Mouse (Mus musculus) cerebellum, postnatal 36 days (tissue): ENCODE results near the gene Fgf22.

Experiments used
- DNase-seq, 2 experiments: peaks; one replicate each; pipeline ENCODE4 v3.0.0; 2021 to 2022; ENCODE audit warnings: mixed read lengths in 2 of 2

Fgf22 gene

DNA sequence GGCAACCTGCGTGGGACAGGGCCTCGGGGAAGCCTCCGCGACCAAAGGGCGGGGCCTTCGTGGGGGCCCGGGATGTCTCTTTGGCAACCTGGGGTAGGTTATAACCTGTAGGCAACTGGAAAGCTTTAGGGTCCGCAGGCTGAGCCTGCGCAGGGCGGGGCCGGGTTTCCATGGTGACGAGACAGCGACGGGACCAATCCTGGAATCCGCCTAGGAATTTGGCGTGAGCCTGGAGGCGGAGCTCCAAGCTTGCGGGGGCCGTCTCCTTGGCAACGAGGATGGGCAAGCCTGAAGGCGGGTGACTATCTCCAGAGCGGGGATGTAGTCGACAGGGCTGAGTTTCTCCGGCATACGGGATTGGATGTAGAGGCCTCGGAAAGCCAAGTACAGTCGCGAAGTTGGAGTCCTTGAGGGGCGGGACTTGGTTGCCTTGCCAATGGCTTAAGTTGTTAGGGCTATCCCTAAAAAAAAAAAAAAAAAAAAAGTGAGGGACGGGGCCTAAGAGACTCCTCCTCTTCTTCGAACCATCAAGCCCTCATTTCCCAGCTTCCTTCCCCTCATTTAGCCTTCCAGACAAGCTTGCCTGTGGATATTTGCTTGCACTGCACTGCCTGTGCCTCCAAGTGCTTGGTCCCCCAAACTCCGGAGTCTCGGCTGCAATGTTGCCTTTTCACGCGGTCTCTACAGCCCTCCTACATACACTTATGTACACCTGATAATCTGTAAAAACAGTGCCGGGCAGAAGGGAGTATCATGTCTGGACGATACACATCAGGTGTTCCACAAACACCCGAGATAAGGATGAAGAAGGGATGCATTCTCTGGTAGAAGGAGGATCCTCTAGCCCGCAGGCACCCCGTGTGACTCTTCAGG, 12.7 kb downstream of the Fgf22 start:
- DNase-seq, result peak; percentile 91 to 94

DNA sequence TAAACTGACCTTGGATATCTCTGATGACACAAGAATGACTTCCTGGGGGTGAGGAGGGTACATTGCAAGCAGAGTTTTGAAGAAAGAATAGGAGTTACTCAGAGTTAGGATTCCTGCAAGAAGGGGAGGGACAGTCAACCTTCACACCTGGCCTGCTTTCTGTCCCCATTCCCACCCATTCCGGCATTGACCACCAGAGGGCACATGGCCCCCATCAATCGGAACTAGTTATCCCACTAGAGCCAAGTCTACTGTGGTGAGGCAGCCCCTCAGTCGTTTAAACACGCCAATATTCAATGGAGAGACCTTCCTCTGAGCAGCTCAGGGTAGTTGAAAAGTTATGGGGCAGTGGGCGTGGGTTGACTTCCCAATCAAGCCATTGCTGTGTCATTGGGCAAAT, 13.5 kb downstream of the Fgf22 start:
- DNase-seq, result peak; percentile 78 to 80

DNA sequence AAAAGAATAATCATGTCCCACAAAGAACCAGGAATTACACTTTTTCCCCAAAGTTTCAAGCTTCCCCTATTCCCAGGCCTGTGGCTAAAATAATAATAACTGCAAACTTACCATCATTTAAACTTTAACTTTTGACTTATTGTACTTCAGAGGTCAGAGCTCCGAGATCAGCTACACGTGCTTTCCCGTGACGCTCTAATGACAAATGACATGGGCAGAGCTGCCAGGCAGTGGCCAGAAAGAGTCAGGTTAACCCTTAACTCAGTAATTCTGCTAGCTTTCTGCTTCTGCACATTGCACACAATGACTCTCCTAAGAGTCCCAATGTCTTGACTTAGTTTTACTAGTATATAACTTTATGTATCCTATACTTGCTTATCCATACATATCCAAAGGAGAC, 14.5 kb downstream of the Fgf22 start:
- no peak for DNase-seq

DNA sequence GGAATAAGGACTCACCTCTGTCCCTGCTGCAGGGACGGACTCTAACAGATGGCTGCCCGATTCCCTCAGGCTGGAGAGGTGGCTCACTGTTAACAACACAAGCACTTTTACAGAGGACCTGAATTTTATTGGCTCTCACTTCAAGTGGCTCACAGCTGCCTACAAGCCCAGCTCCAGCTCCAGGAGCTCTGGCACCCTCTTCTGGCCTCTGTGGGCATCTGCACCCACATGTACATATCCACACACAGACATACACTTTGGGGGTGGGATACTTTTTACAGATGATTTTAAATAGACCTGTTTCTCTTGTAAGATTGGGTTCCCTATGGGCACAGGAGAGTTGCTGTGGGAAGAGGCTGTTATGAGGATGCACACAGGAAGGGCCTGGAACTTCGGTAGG, 17.4 kb downstream of the Fgf22 start:
- DNase-seq, result no peak

DNA sequence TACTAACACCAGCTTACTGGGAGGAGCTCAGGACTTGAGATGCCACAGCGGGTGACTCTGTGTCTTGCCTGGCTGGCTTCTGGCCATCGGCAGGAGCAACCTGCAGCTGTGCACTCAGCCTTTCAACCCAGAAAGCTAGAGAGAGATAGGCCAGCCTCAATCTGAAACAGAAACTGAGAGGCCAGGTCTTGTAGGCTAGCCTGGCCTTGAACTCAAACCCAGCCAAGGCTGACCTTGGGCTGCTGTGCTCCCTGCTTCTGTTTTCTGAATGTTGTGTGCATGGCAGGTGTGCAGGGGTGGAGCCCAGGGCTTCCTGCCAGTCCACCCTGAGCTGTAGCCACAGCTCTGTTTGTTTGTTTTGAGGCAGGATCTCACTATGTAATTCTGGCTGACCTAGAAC, 18.3 kb downstream of the Fgf22 start:
- no peak for DNase-seq

DNA sequence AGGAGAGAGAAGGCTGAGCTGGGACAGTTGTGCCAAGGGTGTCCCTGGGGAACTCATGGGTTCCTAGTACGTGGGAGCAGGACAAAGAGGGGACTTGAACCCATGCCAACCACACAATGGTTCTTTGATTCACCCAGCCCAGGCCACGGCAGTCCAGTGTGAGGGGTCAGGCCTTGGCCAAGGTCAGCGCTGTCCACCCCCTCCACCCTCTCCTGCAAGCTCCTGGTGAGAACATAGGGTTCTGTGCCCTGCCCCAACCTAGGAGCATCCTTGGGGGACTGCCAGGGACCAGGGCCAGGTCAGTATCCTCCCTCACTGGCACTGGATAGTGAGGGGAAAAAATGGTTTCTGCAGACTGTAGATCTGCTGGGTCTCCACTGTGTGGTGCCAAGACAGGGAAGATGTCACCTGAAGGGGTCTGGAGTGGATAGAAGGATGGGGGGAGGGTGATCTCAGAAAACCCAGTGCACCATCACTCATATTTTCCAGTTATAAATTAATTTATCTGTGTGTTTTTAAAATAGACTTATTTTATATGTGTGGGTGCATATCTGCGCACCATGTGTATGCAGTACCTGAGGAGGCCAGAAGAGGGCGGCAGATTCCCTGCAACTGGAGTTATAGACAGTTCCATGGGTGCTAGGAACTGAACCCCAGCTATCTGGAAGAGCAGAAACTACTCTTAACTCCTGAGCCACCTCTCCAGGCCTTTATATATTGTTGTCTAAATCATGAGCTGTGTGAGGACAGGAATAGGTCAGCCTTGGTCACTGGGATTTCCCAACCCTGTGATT, 19.8 kb downstream of the Fgf22 start:
- no peak for DNase-seq

DNA sequence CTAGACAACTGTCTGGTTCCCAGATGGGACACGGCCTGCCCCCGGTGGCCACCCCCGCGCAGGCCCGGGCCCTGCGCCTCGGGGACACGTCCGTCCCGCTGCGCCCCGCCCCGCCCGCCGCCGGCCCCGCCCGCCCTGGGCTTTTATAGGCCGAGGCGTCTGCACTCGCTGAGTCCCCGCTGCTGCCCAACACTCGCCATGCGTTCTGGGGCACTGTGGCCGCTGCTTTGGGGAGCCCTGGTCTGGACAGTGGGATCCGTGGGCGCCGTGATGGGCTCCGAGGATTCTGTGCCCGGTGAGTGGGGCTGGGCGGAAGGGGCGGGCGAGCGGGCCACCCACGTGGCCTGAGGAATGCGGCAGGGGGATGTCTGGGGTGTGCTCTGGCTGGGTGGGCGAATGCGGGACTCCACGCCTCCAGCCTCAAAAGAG, 22.2 kb downstream of the Fgf22 start, which contains the start of gene Fstl3:
Gene Fstl3, plus strand, starts transcription at position 170 of the 429 bp plus-strand sequence.
- DNase-seq, result no peak

DNA sequence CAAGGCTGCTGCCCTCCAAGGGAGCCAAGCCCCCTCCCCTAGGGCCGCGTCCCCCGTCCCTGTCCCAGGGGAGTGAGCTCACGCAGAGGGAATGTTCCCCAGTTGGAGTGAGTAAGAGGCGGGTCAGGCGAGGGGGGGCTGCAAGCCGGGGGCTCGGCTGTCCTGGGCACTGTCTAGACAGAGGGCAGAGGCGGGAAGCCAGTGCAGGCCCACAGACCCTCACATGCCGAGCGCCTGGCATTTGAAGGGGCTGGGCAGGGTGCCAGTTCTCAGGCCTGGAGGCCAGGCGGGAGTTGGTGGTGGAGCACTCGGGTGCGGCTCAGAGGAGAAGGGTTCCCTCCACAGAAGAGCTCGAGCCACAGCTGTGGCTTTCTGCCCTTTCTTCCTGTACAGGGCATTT, 23.1 kb downstream of the Fgf22 start:
- no peak for DNase-seq

DNA sequence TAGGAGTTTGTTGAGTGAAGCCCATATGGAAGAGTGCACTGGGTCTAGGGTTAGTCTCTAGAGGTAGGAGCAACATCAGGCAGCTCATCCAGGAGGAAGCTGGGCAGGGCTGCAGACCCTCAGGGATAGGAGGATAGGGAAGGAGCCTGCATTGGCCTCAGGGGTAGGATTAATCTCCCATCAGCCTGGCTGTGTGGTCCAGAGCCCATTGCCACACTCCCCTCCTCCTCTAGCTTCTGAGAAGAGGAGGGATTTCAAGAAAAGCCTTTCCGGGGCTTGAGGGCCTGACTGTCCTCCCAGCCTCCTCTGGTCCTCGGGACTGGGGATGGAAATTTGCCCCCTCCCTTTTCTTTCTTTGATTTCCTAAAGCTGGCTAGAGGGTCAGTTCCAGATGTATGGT, 24.3 kb downstream of the Fgf22 start:
- DNase-seq, result no peak

DNA sequence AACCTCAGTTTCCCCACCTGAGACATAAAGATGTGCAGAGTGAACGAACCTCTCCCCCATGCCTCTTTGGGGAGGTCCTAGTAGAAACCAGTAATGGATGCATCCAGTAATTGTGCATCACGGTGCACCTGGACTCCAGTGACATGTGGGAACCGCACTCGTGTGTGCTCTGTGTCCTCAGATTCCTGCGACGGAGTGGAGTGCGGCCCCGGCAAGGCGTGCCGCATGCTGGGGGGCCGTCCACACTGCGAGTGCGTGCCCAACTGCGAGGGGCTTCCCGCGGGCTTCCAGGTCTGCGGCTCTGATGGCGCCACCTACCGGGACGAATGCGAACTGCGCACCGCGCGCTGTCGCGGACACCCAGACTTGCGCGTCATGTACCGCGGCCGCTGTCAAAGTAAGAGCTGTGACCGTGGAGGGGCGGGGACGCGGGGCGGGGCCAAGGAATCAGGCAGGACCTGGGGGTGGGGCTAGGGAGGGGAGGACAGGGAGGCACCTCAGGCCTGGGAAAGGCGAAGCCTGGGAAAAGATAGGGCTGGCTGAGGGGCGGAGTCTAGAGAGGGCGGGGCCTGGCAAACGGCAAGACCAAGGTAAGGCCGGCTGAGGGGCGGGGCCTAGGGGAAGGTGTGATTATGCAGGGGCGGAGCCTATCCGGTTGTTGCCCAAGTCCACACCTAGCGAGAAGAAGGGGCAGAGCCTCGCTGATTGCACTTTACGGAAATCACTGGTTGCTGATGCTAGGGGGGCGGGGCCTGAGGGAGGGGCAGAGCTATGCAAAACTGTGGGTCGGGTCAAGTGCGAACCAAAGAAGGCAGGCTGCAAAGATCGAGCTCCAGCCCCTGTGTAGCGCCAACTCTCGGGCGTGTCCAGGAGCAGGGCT, 25.1 kb downstream of the Fgf22 start:
- DNase-seq, result peak; percentile 96 to 97

DNA sequence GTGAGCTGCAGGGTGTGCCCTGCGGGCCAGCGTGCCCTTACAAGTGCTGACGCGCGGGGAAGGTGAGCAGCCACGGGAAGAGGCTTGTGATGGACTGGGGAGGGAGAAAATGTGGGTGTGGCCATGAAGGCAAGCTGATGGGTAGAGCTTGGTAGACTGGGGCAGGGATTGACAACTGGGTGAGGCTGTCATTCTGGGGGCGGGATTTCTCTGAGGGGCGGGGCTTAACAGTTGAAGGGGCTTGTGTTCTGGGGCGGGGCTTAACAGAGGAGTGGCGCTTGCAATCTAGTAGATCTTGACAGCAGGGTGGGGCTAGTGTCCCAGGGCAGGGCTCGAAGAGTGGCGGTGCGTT, 25.8 kb downstream of the Fgf22 start:
- no peak for DNase-seq

DNA sequence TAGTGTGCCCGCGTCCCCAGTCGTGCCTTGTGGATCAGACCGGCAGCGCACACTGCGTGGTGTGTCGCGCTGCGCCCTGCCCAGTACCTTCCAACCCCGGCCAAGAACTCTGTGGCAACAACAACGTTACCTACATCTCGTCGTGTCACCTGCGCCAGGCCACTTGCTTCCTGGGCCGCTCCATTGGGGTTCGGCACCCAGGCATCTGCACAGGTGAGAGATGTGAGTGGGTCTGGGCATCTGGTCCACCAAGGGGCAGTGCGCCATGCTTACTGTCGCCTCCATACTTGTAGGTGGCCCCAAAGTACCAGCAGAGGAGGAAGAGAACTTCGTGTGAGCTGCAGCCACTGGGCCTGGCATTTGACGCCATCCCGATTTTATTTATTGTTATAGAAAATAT, 26.3 kb downstream of the Fgf22 start:
- no peak for DNase-seq

DNA sequence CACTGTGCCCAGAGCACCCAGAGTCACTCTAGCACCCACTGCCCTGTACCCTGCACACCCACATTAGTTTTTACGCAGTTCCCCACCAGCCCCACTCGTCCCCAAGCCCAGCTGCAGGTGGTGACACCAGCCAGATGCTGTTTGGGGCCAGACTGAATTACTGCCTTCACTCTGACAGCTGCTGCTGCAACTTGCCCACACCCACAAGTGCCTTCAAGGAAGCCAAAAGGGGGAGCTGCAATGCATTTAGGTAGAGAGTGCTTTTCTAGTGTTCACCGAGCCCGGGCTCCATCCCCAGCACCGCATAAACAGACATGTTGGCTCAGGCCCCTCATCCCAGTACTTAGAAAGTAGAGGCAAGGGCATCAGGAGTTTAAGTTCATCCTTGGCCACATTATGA, 27.1 kb downstream of the Fgf22 start:
- no peak for DNase-seq

DNA sequence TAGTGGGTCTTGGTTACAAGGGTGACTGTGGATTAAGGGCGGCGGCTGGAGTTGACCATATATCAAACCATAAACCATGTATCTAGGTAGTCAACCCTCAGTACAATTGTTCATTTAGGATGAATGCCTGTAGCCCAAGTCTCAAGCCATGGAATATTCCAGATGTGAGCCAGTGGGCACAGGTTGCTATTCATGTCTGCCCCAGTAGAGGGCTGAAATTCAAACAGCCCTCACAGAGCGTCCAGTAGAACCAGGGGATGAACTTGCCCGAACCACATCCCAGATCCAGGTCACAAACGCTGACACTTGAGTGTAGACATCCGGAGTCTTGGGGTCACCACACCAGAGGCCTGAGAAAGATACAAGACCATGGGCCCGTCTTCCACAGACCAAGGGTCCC, 28.2 kb downstream of the Fgf22 start:
- DNase-seq, result no peak

DNA sequence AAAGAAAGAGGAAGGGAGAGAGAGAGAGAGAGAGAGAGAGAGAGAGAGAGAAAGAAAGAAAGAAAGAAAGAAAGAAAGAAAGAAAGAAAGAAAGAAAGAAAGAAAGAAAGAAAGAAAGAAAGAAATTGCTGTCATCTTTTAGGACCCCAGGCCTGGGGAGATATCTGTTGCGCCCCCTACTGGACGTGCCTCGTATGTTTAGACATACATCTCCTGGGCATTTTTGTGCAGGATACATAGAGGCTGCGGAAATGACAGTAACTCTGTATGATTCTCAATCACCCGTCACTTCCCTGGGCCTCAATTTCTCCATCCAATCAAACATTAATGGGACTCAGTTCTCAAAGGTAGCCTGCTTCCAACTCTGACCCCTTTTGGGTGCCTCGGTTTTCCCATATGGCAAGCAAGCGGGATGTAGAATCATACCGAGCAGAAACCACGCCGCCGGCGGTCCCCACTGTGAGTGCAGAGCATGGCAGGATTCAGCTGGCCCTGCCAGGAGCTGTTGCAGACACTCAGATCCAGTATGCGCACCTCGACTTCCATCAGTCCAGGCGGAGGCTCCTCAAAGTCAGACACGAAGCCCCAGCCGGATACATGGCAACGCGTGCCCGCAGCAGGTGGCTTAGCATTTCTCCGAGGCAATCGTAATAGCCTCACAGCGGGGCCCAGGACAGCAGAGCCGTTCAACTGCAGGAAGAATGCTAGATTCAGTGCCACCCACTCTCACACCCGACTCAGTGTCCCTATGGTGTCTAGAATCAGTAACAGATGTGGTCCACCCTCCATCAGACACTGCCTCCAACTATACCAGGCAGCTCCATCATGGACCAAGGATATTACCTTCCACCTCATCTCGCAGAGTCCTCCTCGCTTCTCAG, 29.3 kb downstream of the Fgf22 start:
- DNase-seq, result peak; percentile 49 to 56

DNA sequence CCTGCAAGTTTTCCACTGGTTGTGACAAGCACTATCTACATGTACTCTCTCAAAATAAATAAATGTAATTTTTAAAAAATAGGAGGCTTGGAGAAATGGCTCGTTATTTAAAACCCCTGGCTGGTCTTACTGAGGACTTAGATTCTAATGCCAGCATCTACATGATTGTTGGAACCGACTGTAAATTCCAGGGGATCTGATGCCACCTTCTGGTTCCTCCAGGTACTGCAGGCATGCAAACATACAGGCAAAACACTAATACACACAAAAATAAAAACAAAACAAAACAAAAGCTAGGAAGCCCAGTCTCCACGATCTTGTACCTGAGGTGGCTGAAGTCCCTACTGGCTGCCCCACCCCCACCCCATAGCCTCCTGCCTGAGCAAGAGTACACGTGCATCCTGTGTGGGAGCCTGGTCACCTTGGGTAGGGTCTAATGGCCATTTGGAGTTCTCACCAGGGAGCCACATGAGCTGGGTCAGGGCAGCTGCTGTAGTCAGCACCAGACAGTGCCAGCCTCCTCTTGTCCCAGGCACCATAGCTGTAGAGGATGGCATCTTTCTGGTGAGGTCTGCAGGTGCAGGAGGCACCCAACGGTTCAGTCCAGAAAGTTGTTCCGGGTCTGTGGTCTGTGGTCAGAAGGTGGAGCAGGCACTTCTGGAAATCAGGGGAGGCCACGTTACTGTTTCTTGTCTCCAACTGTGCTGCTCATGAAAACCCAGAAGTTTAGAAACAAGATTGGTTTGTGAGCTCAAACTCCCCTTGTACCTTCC, 33.7 kb downstream of the Fgf22 start:
- DNase-seq, result peak; percentile 84 to 91

DNA sequence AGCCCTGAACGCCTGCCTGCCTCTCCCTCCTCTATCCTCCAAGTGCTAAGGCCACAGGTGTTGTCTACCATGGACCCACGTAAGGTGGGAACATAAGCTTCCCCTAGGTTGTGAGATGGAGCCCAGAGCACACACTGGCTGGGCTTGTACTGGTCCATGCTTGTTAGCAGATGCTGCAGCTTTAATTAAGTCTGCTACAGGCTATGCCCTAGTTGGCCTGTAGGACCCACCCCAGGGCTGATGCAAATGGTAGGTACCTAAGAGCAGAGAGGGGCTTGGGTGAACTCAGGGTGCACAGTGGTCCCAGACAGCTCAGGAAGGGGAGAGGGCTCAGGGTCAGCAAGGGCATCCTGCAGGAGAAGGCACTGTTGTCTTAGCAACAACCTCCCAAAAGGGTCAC, 34.7 kb downstream of the Fgf22 start:
- DNase-seq, result no peak

DNA sequence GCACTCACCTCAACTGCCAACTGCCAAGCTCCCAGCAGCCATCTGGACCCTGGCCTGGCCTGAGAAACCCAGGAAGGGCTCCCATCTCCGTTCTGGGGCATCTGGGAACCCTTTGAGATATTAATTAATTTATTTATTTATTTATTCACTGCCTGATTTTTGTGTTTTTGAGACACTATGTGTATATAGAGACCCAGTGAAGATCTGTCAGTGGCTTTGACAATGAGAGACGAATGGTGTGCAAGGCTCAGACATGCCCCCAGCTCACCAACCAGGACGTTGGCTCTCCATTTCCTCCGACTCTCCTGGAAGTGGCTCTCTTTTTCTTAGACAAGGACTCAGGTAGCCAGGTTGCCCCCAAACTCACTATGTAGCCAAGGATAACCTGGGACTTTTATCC, 36.0 kb downstream of the Fgf22 start, which contains the start of gene Prss57:
Gene Prss57, minus strand, starts transcription at position 101 of the 400 bp plus-strand sequence.
- DNase-seq, result no peak

DNA sequence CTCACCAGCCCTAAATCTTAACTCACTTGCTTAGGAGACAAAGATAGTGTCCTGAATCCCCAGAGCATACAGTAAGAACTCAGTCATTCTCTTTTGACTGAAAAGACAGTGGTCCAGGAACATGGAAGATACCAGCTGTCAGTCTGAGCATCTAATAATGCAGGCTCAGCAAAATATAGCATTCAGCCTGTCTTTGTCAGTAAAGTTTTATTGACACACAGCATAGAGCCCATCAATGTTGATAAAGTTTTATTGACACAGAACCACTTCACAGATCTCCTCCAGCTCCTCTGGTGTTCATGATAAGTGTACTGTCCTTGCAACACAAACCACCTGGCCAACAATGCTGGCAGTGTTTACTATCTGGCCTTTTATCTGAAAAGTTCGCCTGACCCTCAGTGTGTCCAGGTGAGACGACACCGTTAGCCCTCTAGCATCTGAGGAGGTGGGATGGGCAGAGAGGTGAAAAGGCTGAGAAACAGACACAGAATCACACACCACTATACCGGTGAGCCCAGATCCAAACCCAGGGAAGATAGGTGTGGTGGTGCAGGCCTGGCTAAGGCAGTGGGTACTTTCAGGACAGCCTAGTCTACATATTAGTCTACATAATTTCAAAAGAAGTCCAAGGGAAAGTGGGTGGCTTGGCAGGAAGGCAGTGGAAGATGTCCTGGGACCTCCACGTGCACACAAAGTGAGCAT, 37.6 kb downstream of the Fgf22 start:
- no peak for DNase-seq

DNA sequence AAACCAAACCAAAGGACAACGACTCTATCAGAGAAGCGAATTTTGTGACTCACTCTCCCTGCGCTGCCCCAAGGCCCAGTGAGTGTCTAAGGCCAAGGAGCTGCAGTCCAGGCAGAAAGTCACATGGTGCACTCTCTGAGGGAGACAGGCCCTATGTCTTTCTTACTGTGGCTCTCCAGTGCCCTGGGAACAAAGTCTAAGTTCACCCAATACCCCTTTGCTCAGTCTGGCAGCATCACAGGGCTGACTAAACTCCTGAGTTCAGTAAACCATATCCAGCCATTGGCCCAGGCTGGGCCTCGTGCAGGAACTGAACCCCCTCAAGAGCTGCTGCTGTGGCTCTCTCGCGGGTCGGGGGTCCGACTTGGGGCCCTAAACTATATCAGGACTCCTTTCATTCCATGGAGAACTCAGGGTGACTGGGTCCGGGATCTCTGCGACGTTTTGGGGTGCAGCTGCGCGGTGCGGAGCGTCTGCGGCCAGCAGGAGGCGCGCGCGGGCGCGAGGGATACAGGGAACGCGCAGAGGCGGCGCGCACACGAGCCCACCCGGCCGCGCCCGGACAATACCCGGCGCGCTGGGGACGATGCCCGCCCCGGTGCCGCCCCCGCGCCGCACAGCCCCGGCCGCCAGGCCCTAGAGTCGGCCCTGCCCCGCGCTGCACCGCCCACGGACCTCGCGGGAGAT, 38.3 kb downstream of the Fgf22 start, which contains the start of gene Palm:
Gene Palm, plus strand, starts transcription at position 522 of the 687 bp plus-strand sequence.
- peak; percentile 87 for DNase-seq
